9 mouse cellular contexts compared by ENCODE assay signal in the genomic region with DNA sequence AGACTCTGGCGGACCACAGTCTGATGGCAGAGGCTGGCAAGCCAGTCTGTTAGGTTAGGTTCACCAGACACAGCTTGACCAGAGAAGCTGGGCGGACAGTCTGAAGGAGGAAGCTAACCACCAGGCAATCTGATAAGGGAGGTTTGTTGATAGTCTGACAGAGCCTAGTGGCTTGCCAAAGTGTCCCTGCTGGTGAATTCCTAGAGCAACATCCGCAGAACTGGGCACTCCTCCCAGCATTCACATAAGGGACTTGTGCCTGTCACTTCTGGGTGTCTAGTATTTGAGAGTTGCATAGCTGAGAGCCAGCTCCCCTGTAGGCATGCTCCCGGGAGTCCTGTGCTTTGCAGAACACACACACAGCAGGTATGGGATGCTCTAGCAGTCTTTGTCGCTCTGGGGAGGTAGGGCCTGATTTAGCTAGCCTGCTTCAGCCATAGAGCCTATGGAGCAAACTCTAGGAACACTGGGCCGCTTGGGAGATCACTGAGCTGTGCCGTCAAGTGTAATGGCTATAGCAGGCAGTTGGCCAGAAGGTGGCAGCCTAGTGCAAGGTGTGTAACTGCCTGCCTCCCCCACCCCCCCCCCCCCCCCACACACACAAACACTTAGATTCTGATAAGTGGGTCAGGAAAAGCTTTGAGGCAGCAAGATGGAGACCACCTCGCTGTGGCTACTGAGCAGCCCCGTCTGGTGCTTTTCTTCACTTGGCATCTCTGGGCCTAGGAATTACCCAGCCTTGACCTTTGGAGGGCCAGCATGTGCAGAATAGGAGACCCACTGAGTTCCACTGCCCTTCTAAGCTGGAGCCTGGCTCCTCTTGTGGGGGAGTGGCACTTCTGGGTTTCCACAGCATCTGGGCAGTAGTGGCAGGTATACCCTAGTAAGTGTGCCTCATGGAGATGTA. TPM values are rescaled to one million over a fixed set of nuclear protein-coding genes. Genes with fewer than 3 reads are reported as not detected.
A peak's percentile ranks its signal among the peaks of the same experiment; 100 is the strongest.
DNase-seq lines count a peak whose midpoint lies in the region; ATAC-seq and TF ChIP-seq lines count a peak whose summit lies in the region.
"Had no signal": no experiment of that assay in that cellular context is flagged by ENCODE, and none has a peak within 500 bp of the region (broad histone marks: within the 10 kb centered on the region; RNA-seq: fewer than 3 reads in every experiment).

No protein-coding gene starts in this region.

- intact Hi-C loops in heart, adult 2 months (cut with DNase I): loop anchor here (5.0 kb wide), 3 partner anchors 41 to 251 kb away; partner anchors contain the start of genes Gm29666 and Nup50
- intact Hi-C loops in heart, postnatal 25 days (cut with DNase I): loop anchor here (1.0 to 10.0 kb wide), 2 partner anchors 30 to 223 kb away; no protein-coding TSS in a partner anchor

- DNase-seq in heart, adult 2 months: peak; percentile 61 to 67
- DNase-seq in heart, postnatal 25 days (ENCODE audit: low spot score): no peak
- DNase-seq in A20 (ENCODE audit: low read depth, low spot score) (peak; percentile 54), adipocyte (ENCODE audit: low spot score) (peak; percentile 80)
- no peak for DNase-seq in heart, postnatal 0 days (ENCODE audit: low spot score)
- DNase-seq in limb, embryonic 11.5 days (ENCODE audit: low spot score): peak; percentile 62
- peak; percentile 72 for DNase-seq in right cerebral cortex, postnatal 14 days

- peaks cover 8% of the 10 kb centered on the region for H3K4me1 ChIP-seq in heart, adult 2 months (ENCODE audit: control insufficient read depth, insufficient read depth, low read length)
- no peaks in the 10 kb centered on the region for H3K4me1 ChIP-seq in heart, postnatal 0 days (ENCODE audit: control insufficient read depth, insufficient read depth)
- H3K4me1 ChIP-seq in limb, embryonic 11.5 days (ENCODE audit: control insufficient read depth, insufficient read depth, low read length): no peaks in the 10 kb centered on the region

- TF ChIP-seq EP300 in heart, adult 2 months (IDR thresholded peaks at IDR 0.05; ENCODE audit: insufficient read depth, low read depth, low read length): 0 out of 2 replicates have a peak, but pooled peaks have one; percentile 40
- no peak for TF ChIP-seq EP300 in heart, postnatal 0 days (IDR thresholded peaks at IDR 0.05; ENCODE audit: low read depth)

- H3K27me3 ChIP-seq in heart, adult 2 months (ENCODE audit: control insufficient read depth, insufficient read depth, low read length): no peaks in the 10 kb centered on the region
- H3K27me3 ChIP-seq in heart, postnatal 0 days (ENCODE audit: control insufficient read depth, insufficient read depth, low read length): no peaks in the 10 kb centered on the region
- no peaks in the 10 kb centered on the region for H3K27me3 ChIP-seq in limb, embryonic 11.5 days (ENCODE audit: control insufficient read depth, insufficient read depth, low read length)
- H3K27me3 ChIP-seq: neural tube, embryonic 13.5 days had no signal

- TF ChIP-seq POLR2A in heart, adult 2 months (IDR thresholded peaks at IDR 0.05; ENCODE audit: insufficient read depth, low read depth, low read length): no peak

- peak; percentile 17 for ATAC-seq in heart, postnatal 0 days (ENCODE audit: insufficient read depth, low read depth)
- no peak for ATAC-seq in limb, embryonic 11.5 days (ENCODE audit: insufficient number of reproducible peaks, low FRiP score, low TSS enrichment, low read depth)
- no peak for ATAC-seq in monocyte, adult 5-6 weeks (replicated peaks; ENCODE audit: insufficient number of reproducible peaks, low FRiP score, low TSS enrichment, poor library complexity, severe bottlenecking)

- no peaks in the 10 kb centered on the region for H3K79me2 ChIP-seq in heart, adult 2 months (replicated peaks; ENCODE audit: control insufficient read depth, insufficient read depth, low read length)

- no peaks in the 10 kb centered on the region for H3K36me3 ChIP-seq in heart, adult 2 months (ENCODE audit: control insufficient read depth, insufficient read depth, low read length)
- H3K36me3 ChIP-seq in heart, postnatal 0 days (replicated peaks; ENCODE audit: control insufficient read depth, insufficient read depth, low read length): no peaks in the 10 kb centered on the region
- no peaks in the 10 kb centered on the region for H3K36me3 ChIP-seq in limb, embryonic 11.5 days (ENCODE audit: control insufficient read depth, insufficient read depth, low read length)
- H3K36me3 ChIP-seq: neural tube, embryonic 13.5 days had no signal

- H3K4me3 ChIP-seq in heart, adult 2 months: no peak overlapping the region
- no peak overlapping the region for H3K4me3 ChIP-seq in heart, postnatal 0 days (ENCODE audit: low read depth, low read length)
- H3K4me3 ChIP-seq in limb, embryonic 11.5 days (ENCODE audit: low read depth, low read length): no peak overlapping the region
- H3K4me3 ChIP-seq: neural tube, embryonic 13.5 days had no signal

- 34% methylated on average over 9 of the region's 9 CpGs for WGBS in heart, adult 2 months
- 39% methylated on average over 9 of the region's 9 CpGs for WGBS in heart, postnatal 0 days
- 60% methylated on average over 9 of the region's 9 CpGs for WGBS in limb, embryonic 11.5 days

- H3K9ac ChIP-seq in heart, adult 2 months (ENCODE audit: low read depth, low read length): no peak overlapping the region
- H3K9ac ChIP-seq in heart, postnatal 0 days (replicated peaks; ENCODE audit: low read depth, low read length): no peak overlapping the region
- no peak overlapping the region for H3K9ac ChIP-seq in limb, embryonic 11.5 days (ENCODE audit: low read length)
- H3K9ac ChIP-seq: neural tube, embryonic 13.5 days had no signal

- H3K9me3 ChIP-seq in heart, postnatal 0 days (replicated peaks; ENCODE audit: control insufficient read depth, low read length): no peaks in the 10 kb centered on the region
- H3K9me3 ChIP-seq in limb, embryonic 11.5 days (ENCODE audit: control insufficient read depth, low read length): no peaks in the 10 kb centered on the region
- H3K9me3 ChIP-seq: neural tube, embryonic 13.5 days had no signal

- no peak overlapping the region for H3K27ac ChIP-seq in heart, adult 2 months
- H3K27ac ChIP-seq in heart, postnatal 0 days (ENCODE audit: low read depth): no peak overlapping the region
- no peak overlapping the region for H3K27ac ChIP-seq in limb, embryonic 11.5 days (replicated peaks; ENCODE audit: low read depth, low read length)
- H3K27ac ChIP-seq: neural tube, embryonic 13.5 days had no signal

- no peak overlapping the region for H3K4me2 ChIP-seq in heart, postnatal 0 days (ENCODE audit: low read depth, low read length)
- H3K4me2 ChIP-seq in limb, embryonic 11.5 days (ENCODE audit: low read depth, severe bottlenecking): no peak overlapping the region
- H3K4me2 ChIP-seq: neural tube, embryonic 13.5 days had no signal

- peak; percentile 68 for TF ChIP-seq CTCF in heart, adult 2 months (IDR thresholded peaks at IDR 0.05)
- peak; percentile 45 for TF ChIP-seq CTCF in heart, postnatal 0 days (IDR thresholded peaks at IDR 0.05; ENCODE audit: low read depth)

RNA-seq across cellular contexts. Expression of gene Prr5, which starts 2.2 kb away (rescaled TPM):
- total RNA-seq in heart, adult 2 months (2021): 1 to 10 TPM; 2.8 to 4.9 TPM
- 5.9 and 8.1 TPM in 2 replicates for polyA plus RNA-seq in heart, adult 2 months (2012; rRNA removed)
- total RNA-seq in heart, postnatal 25 days (2021): 1 to 10 TPM; 3.1 to 3.4 TPM
- 7.3 and 14.8 TPM in 2 replicates for total RNA-seq in heart, postnatal 0 days (2014; rRNA removed; ENCODE audit: low replicate concordance)
- polyA plus RNA-seq in heart, postnatal 0 days (2015; fragmentation: Nextera tagmentation; extraction: Ambion mirVana): 5.6 and 6.5 TPM in 2 replicates
- 13.2 and 14.4 TPM in 2 replicates for polyA plus RNA-seq in limb, embryonic 11.5 days (2014; fragmentation: Nextera tagmentation; extraction: Ambion mirVana)
- total RNA-seq in monocyte, adult 5-6 weeks (2017): 2.6 to 9.9 TPM (median 3.7 TPM) in 3 replicates

RNA-seq across cellular contexts. Expression of gene Arhgap8, which starts 48.2 kb away (rescaled TPM):
- total RNA-seq in heart, adult 2 months (2021): 1 to 10 TPM in 1 of 2 experiments, under 1 TPM in 1; 0.70 to 1.5 TPM
- 1.7 and 1.9 TPM in 2 replicates for polyA plus RNA-seq in heart, adult 2 months (2012; rRNA removed)
- total RNA-seq in heart, postnatal 25 days (2021): 1 to 10 TPM in 1 of 2 experiments, under 1 TPM in 1; 0.55 to 1.1 TPM
- total RNA-seq in heart, postnatal 0 days (2014; rRNA removed; ENCODE audit: low replicate concordance): 3.7 TPM in 1 of 2 replicates, not detected in the other
- polyA plus RNA-seq in heart, postnatal 0 days (2015; fragmentation: Nextera tagmentation; extraction: Ambion mirVana): 1.2 and 1.3 TPM in 2 replicates
- polyA plus RNA-seq in limb, embryonic 11.5 days (2014; fragmentation: Nextera tagmentation; extraction: Ambion mirVana): 3.1 and 5.2 TPM in 2 replicates
- total RNA-seq in monocyte, adult 5-6 weeks (2017): not detected in 3 replicates

Comparison
In these comparisons a context has a peak if more than half of its experiments do, and no peak if none do; other contexts are left out.
1. DNase-seq: peak in heart, adult 2 months (2 of 2), A20 (single experiment), adipocyte (single experiment), limb, embryonic 11.5 days (single experiment) and right cerebral cortex, postnatal 14 days (single experiment); none in heart, postnatal 25 days (single experiment) and heart, postnatal 0 days (single experiment).